Mouse (Mus musculus): ENCODE results near the gene Ifi209. TPM values are rescaled to one million over a fixed set of nuclear protein-coding genes. Genes with fewer than 3 reads are reported as not detected.
"Not testable (repeated sequence)": the region's sequence is repeated elsewhere in the genome, so short reads cannot be mapped to it uniquely, and the experiment has no call there.

Ifi209 gene
- polyA plus RNA-seq (2012; rRNA removed): 0.03 and 0.06 TPM in 2 replicates

- 62% methylated on average over 2 of the region's 2 CpGs for WGBS
- H3K4me3 ChIP-seq (ENCODE audit: low read depth, low read length); H3K36me3 ChIP-seq (ENCODE audit: control insufficient read depth, insufficient read depth, low read length): not testable (repeated sequence)
These were observed at the start of gene Ifi209 for GRCm38 (mm10) chr1:173630622-173631021. TSS of gene Ifi209 (plus strand) at chr1:173630917.

GRCm38 (mm10) chr1:173589698-173590097 lies 41.0 kb upstream of the Ifi209 start:
- H3K27ac ChIP-seq (ENCODE audit: insufficient read depth, low read depth, low read length); H3K4me1 ChIP-seq (ENCODE audit: control insufficient read depth, insufficient read depth, insufficient read length, low read length); H3K4me3 ChIP-seq (ENCODE audit: low read depth, low read length); H3K27me3 ChIP-seq (ENCODE audit: control insufficient read depth, insufficient read depth, low read length); H3K36me3 ChIP-seq (ENCODE audit: control insufficient read depth, insufficient read depth, low read length): not testable (repeated sequence)
- 85% methylated on average over 2 of the region's 2 CpGs for WGBS

More at GRCm38 (mm10) chr1:173630622-173631021, at the start of gene Ifi209:
- H3K27ac ChIP-seq (ENCODE audit: insufficient read depth, low read depth, low read length); H3K27me3 ChIP-seq (ENCODE audit: control insufficient read depth, insufficient read depth, low read length); H3K4me1 ChIP-seq (ENCODE audit: control insufficient read depth, insufficient read depth, insufficient read length, low read length): not testable (repeated sequence)

GRCm38 (mm10) chr1:173598838-173599494 lies 31.8 kb upstream of the Ifi209 start, which contains the start of gene Ifi213:
TSS of gene Ifi213 (minus strand) at chr1:173599274.
- H3K27ac ChIP-seq (ENCODE audit: insufficient read depth, low read depth, low read length); H3K4me1 ChIP-seq (ENCODE audit: control insufficient read depth, insufficient read depth, insufficient read length, low read length); H3K36me3 ChIP-seq (ENCODE audit: control insufficient read depth, insufficient read depth, low read length); H3K4me3 ChIP-seq (ENCODE audit: low read depth, low read length); H3K27me3 ChIP-seq (ENCODE audit: control insufficient read depth, insufficient read depth, low read length): not testable (repeated sequence)
- WGBS: 41% methylated on average over 3 of the region's 3 CpGs

- not testable (repeated sequence) for H3K27me3 ChIP-seq (ENCODE audit: control insufficient read depth, insufficient read depth, low read length); H3K27ac ChIP-seq (ENCODE audit: insufficient read depth, low read depth, low read length); H3K4me3 ChIP-seq (ENCODE audit: low read depth, low read length); H3K4me1 ChIP-seq (ENCODE audit: control insufficient read depth, insufficient read depth, insufficient read length, low read length); H3K36me3 ChIP-seq (ENCODE audit: control insufficient read depth, insufficient read depth, low read length)
- 46% methylated on average over 3 of the region's 3 CpGs for WGBS
These were observed 20.4 kb upstream of the Ifi209 start for GRCm38 (mm10) chr1:173610291-173610690.

- not testable (repeated sequence) for H3K4me3 ChIP-seq (ENCODE audit: low read depth, low read length); H3K4me1 ChIP-seq (ENCODE audit: control insufficient read depth, insufficient read depth, insufficient read length, low read length); H3K27ac ChIP-seq (ENCODE audit: insufficient read depth, low read depth, low read length); H3K27me3 ChIP-seq (ENCODE audit: control insufficient read depth, insufficient read depth, low read length); H3K36me3 ChIP-seq (ENCODE audit: control insufficient read depth, insufficient read depth, low read length)
- WGBS: 75% methylated on average over 2 of the region's 2 CpGs
These were observed 8.5 kb upstream of the Ifi209 start for GRCm38 (mm10) chr1:173622216-173622615.

DNA sequence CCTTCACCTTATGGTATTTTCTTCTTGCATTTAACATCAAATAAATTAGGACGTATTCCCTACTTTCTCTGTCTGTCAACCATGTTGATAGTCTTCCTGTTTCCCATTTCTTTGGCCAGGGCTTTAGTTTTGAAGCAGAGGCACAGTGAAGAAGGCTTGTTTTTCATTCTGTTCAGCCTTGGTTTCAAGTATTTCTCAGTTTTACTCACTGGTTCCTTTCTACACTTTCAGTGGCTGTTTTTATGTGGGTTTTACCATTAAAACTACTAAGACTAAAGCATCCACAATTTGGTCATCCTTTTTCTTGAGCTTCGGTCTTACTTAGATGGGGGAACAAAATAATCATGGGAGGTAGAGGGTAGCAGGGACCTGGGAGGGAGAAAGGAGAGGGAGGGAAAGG lies 6.7 kb upstream of the Ifi209 start:
- TF ChIP-seq CTCF (IDR thresholded peaks at IDR 0.05; ENCODE audit: extremely low read depth, insufficient read length, insufficient replicate concordance, low read depth, low read length) (no peak), POLR2A (IDR thresholded peaks at IDR 0.05; ENCODE audit: low read depth, low read length) (no peak)
- Histone ChIP-seq H3K4me3 (ENCODE audit: low read depth, low read length) (no peak overlapping the region), H3K4me1 (ENCODE audit: control insufficient read depth, insufficient read depth, insufficient read length, low read length) (no peaks in the 10 kb centered on the region), H3K36me3 (ENCODE audit: control insufficient read depth, insufficient read depth, low read length) (no peaks in the 10 kb centered on the region), H3K27me3 (ENCODE audit: control insufficient read depth, insufficient read depth, low read length) (no peaks in the 10 kb centered on the region), H3K27ac (ENCODE audit: insufficient read depth, low read depth, low read length) (no peak overlapping the region)
- 84% methylated on average over 2 of the region's 2 CpGs for WGBS

- Histone ChIP-seq H3K27ac (ENCODE audit: insufficient read depth, low read depth, low read length) (no peak overlapping the region), H3K27me3 (ENCODE audit: control insufficient read depth, insufficient read depth, low read length) (no peaks in the 10 kb centered on the region), H3K4me3 (ENCODE audit: low read depth, low read length) (no peak overlapping the region), H3K4me1 (ENCODE audit: control insufficient read depth, insufficient read depth, insufficient read length, low read length) (no peaks in the 10 kb centered on the region), H3K36me3 (ENCODE audit: control insufficient read depth, insufficient read depth, low read length) (no peaks in the 10 kb centered on the region)
- 46% methylated on average over 2 of the region's 2 CpGs for WGBS
- TF ChIP-seq CTCF (IDR thresholded peaks at IDR 0.05; ENCODE audit: extremely low read depth, insufficient read length, insufficient replicate concordance, low read depth, low read length) (no peak), POLR2A (IDR thresholded peaks at IDR 0.05; ENCODE audit: low read depth, low read length) (no peak)
These were observed 4.0 kb upstream of the Ifi209 start for GRCm38 (mm10) chr1:173626686-173627085.

DNA sequence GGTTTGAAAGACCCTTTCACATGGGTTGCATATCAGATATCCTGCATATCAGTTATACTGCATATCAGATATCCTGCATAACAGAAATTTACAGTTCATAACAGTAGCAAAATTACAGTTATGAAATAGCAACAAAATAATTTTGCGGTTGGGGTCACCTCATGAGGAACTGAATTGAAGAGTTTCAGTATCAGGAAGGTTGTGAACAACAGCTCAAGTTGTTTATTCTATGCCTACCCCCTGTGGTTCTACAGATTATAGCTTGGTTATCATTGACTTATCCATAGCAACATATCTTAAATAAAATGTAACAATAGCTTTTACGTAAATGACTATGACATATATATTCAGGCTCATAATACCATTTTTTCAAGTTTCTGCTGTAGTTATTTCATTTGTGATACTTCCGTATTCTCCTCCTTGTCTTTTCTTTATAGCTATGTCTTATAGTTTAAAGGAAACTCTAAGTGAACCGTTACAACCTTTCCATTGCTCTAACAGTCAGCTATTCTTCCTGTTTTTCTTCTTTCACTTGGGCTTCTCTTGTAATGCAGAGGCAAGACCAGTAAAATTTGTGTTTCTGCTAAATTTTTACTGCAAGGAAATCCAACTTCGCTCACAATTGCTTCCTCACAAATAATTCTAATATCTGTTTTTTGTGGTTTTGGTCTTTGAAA lies 3.4 kb downstream of the Ifi209 start:
- 79% methylated on average over 5 of the region's 5 CpGs for WGBS
- H3K36me3 ChIP-seq (ENCODE audit: control insufficient read depth, insufficient read depth, low read length): no peaks in the 10 kb centered on the region
- H3K4me1 ChIP-seq (ENCODE audit: control insufficient read depth, insufficient read depth, insufficient read length, low read length): no peaks in the 10 kb centered on the region
- no peak overlapping the region for H3K4me3 ChIP-seq (ENCODE audit: low read depth, low read length)
- no peak for TF ChIP-seq CTCF (IDR thresholded peaks at IDR 0.05; ENCODE audit: extremely low read depth, insufficient read length, insufficient replicate concordance, low read depth, low read length)
- no peak for TF ChIP-seq POLR2A (IDR thresholded peaks at IDR 0.05; ENCODE audit: low read depth, low read length)
- H3K27ac ChIP-seq (ENCODE audit: insufficient read depth, low read depth, low read length): no peak overlapping the region
- H3K27me3 ChIP-seq (ENCODE audit: control insufficient read depth, insufficient read depth, low read length): no peaks in the 10 kb centered on the region

Data from small intestine, adult 2 months (tissue).